Mouse (Mus musculus): Measurements from ENCODE around the gene Lasp1.

Gene Lasp1

GRCm38 (mm10) chr11:97797369-97798082 lies 1.3 kb upstream of the Lasp1 start:
- DNase-seq = no peak

GRCm38 (mm10) chr11:97798083-97798435 lies 741 bp upstream of the Lasp1 start:
- DNase-seq = no peak

- peak; percentile 92 for DNase-seq
Measured at GRCm38 (mm10) chr11:97799146-97799993, 570 bp downstream of the Lasp1 start.

GRCm38 (mm10) chr11:97799994-97800690 lies 1.3 kb downstream of the Lasp1 start:
- no peak for DNase-seq

- no peak for DNase-seq
Measured at GRCm38 (mm10) chr11:97800691-97801408, 2.0 kb downstream of the Lasp1 start.

GRCm38 (mm10) chr11:97801409-97802193 lies 2.8 kb downstream of the Lasp1 start:
- DNase-seq = peak; percentile 66

GRCm38 (mm10) chr11:97802194-97802470 lies 3.3 kb downstream of the Lasp1 start:
- DNase-seq = no peak

- no peak for DNase-seq
Measured at GRCm38 (mm10) chr11:97802495-97802894, 3.7 kb downstream of the Lasp1 start.

- no peak for DNase-seq
Measured at GRCm38 (mm10) chr11:97803847-97804246, 5.0 kb downstream of the Lasp1 start.

GRCm38 (mm10) chr11:97804841-97805661 lies 6.3 kb downstream of the Lasp1 start:
- DNase-seq = no peak

- DNase-seq = no peak
Measured at GRCm38 (mm10) chr11:97805662-97806612, 7.1 kb downstream of the Lasp1 start.

- DNase-seq = no peak
Measured at GRCm38 (mm10) chr11:97806613-97806964, 7.8 kb downstream of the Lasp1 start.

- DNase-seq = no peak
Measured at GRCm38 (mm10) chr11:97807626-97808025, 8.8 kb downstream of the Lasp1 start.

- DNase-seq = no peak
Measured at GRCm38 (mm10) chr11:97808093-97808492, 9.3 kb downstream of the Lasp1 start.

- peak; percentile 63 for DNase-seq
Measured at GRCm38 (mm10) chr11:97808621-97809234, 9.9 kb downstream of the Lasp1 start.

- DNase-seq = no peak
Measured at GRCm38 (mm10) chr11:97809235-97810121, 10.7 kb downstream of the Lasp1 start.

- no peak for DNase-seq
Measured at GRCm38 (mm10) chr11:97810356-97810755, 11.6 kb downstream of the Lasp1 start.

- DNase-seq = no peak
Measured at GRCm38 (mm10) chr11:97810970-97811369, 12.2 kb downstream of the Lasp1 start.

All from cerebellum, adult 8-10 months (tissue).